Mouse (Mus musculus): ENCODE data around the gene Mrm2. TPM values are rescaled to one million over a fixed set of nuclear protein-coding genes. Genes with fewer than 3 reads are reported as not detected.
"Not testable (repeated sequence)": the region's sequence is repeated elsewhere in the genome, so short reads cannot be mapped to it uniquely, and the experiment has no call there.

The Mrm2 gene
- polyA plus RNA-seq, 1 experiment from 2014 or later = 19.5 TPM

GRCm38 (mm10) chr5:140370446-140371254, 39.0 kb upstream of the Mrm2 start:
- Histone ChIP-seq H3K36me3 (ENCODE audit: control insufficient read depth, insufficient read depth, low read length) (no peaks in the 10 kb centered on the region), H3K9me3 (ENCODE audit: control insufficient read depth, low read length) (no peaks in the 10 kb centered on the region), H3K4me2 (ENCODE audit: low read length) (no peak overlapping the region), H3K4me3 (ENCODE audit: low read depth, low read length) (no peak overlapping the region), H3K9ac (ENCODE audit: low read length) (no peak overlapping the region), H3K4me1 (replicated peaks; ENCODE audit: control insufficient read depth, insufficient read depth, low read length) (peaks cover 12% of the 10 kb centered on the region), H3K27ac (ENCODE audit: low read depth) (no peak overlapping the region), H3K27me3 (replicated peaks; ENCODE audit: control insufficient read depth, insufficient read depth, low read length) (no peaks in the 10 kb centered on the region)
- no peak for DNase-seq (ENCODE audit: low spot score)
- no peak for ATAC-seq (replicated peaks; ENCODE audit: low FRiP score, low TSS enrichment, low read depth)
- whole genome bisulfite sequencing = 55% methylated on average over 6 of the region's 6 CpGs

GRCm38 (mm10) chr5:140369466-140369865, 37.8 kb upstream of the Mrm2 start:
- ATAC-seq (replicated peaks; ENCODE audit: low FRiP score, low TSS enrichment, low read depth) = no peak

GRCm38 (mm10) chr5:140368926-140369325, 37.2 kb upstream of the Mrm2 start:
- Histone ChIP-seq H3K9ac (ENCODE audit: low read length) (no peak overlapping the region), H3K27ac (ENCODE audit: low read depth) (no peak overlapping the region), H3K36me3 (ENCODE audit: control insufficient read depth, insufficient read depth, low read length) (no peaks in the 10 kb centered on the region), H3K4me3 (ENCODE audit: low read depth, low read length) (no peak overlapping the region), H3K27me3 (replicated peaks; ENCODE audit: control insufficient read depth, insufficient read depth, low read length) (no peaks in the 10 kb centered on the region), H3K4me1 (replicated peaks; ENCODE audit: control insufficient read depth, insufficient read depth, low read length) (peaks cover 12% of the 10 kb centered on the region), H3K4me2 (ENCODE audit: low read length) (no peak overlapping the region), H3K9me3 (ENCODE audit: control insufficient read depth, low read length) (no peaks in the 10 kb centered on the region)
- ATAC-seq (replicated peaks; ENCODE audit: low FRiP score, low TSS enrichment, low read depth) = no peak
- 86% methylated on average over 4 of the region's 4 CpGs for WGBS
- no peak for DNase-seq (ENCODE audit: low spot score)

More at GRCm38 (mm10) chr5:140369466-140369865, 37.8 kb upstream of the Mrm2 start:
- Histone ChIP-seq H3K4me2 (ENCODE audit: low read length) (no peak overlapping the region), H3K36me3 (ENCODE audit: control insufficient read depth, insufficient read depth, low read length) (no peaks in the 10 kb centered on the region), H3K27ac (ENCODE audit: low read depth) (no peak overlapping the region), H3K9ac (ENCODE audit: low read length) (no peak overlapping the region), H3K4me3 (ENCODE audit: low read depth, low read length) (no peak overlapping the region), H3K4me1 (replicated peaks; ENCODE audit: control insufficient read depth, insufficient read depth, low read length) (peaks cover 12% of the 10 kb centered on the region), H3K9me3 (ENCODE audit: control insufficient read depth, low read length) (no peaks in the 10 kb centered on the region), H3K27me3 (replicated peaks; ENCODE audit: control insufficient read depth, insufficient read depth, low read length) (no peaks in the 10 kb centered on the region)
- 37% methylated on average over 2 of the region's 2 CpGs for WGBS
- DNase-seq (ENCODE audit: low spot score) = no peak

GRCm38 (mm10) chr5:140368126-140368525, 36.4 kb upstream of the Mrm2 start:
- WGBS = 92% methylated on average over 2 of the region's 2 CpGs
- not testable (repeated sequence) for H3K9ac ChIP-seq (ENCODE audit: low read length); H3K4me3 ChIP-seq (ENCODE audit: low read depth, low read length); H3K36me3 ChIP-seq (ENCODE audit: control insufficient read depth, insufficient read depth, low read length); DNase-seq (ENCODE audit: low spot score); H3K27ac ChIP-seq (ENCODE audit: low read depth); H3K27me3 ChIP-seq (replicated peaks; ENCODE audit: control insufficient read depth, insufficient read depth, low read length); H3K4me2 ChIP-seq (ENCODE audit: low read length); ATAC-seq (replicated peaks; ENCODE audit: low FRiP score, low TSS enrichment, low read depth); H3K9me3 ChIP-seq (ENCODE audit: control insufficient read depth, low read length)
- peaks cover 12% of the 10 kb centered on the region for H3K4me1 ChIP-seq (replicated peaks; ENCODE audit: control insufficient read depth, insufficient read depth, low read length)

- Histone ChIP-seq H3K4me2 (ENCODE audit: low read length) (no peak overlapping the region), H3K27me3 (replicated peaks; ENCODE audit: control insufficient read depth, insufficient read depth, low read length) (no peaks in the 10 kb centered on the region), H3K4me3 (ENCODE audit: low read depth, low read length) (no peak overlapping the region), H3K9ac (ENCODE audit: low read length) (no peak overlapping the region), H3K9me3 (ENCODE audit: control insufficient read depth, low read length) (0 out of 2 replicates have a peak, but pooled peaks cover 2% of the 10 kb centered on the region), H3K27ac (ENCODE audit: low read depth) (no peak overlapping the region), H3K4me1 (replicated peaks; ENCODE audit: control insufficient read depth, insufficient read depth, low read length) (peaks cover under 1% of the 10 kb centered on the region; the same call in 1 of the 2 replicates), H3K36me3 (ENCODE audit: control insufficient read depth, insufficient read depth, low read length) (0 out of 2 replicates have a peak, but pooled peaks cover 1% of the 10 kb centered on the region)
- WGBS = 76% methylated on average over 5 of the region's 5 CpGs
- ATAC-seq (replicated peaks; ENCODE audit: low FRiP score, low TSS enrichment, low read depth) (no peak), DNase-seq (ENCODE audit: low spot score) (no peak)
Observed at GRCm38 (mm10) chr5:140364415-140364814, 32.7 kb upstream of the Mrm2 start.

- H3K27me3 ChIP-seq (replicated peaks; ENCODE audit: control insufficient read depth, insufficient read depth, low read length) = no peaks in the 10 kb centered on the region
- no peak overlapping the region for H3K4me2 ChIP-seq (ENCODE audit: low read length)
- no peak overlapping the region for H3K4me3 ChIP-seq (ENCODE audit: low read depth, low read length)
- DNase-seq (ENCODE audit: low spot score) (no peak), ATAC-seq (replicated peaks; ENCODE audit: low FRiP score, low TSS enrichment, low read depth) (no peak; the same call in 1 of the 2 replicates)
- 0 out of 2 replicates have a peak, but pooled peaks cover 2% of the 10 kb centered on the region for H3K9me3 ChIP-seq (ENCODE audit: control insufficient read depth, low read length)
- 77% methylated on average over 14 of the region's 14 CpGs for WGBS
- H3K27ac ChIP-seq (ENCODE audit: low read depth) = no peak overlapping the region
- H3K9ac ChIP-seq (ENCODE audit: low read length) = no peak overlapping the region
- H3K4me1 ChIP-seq (replicated peaks; ENCODE audit: control insufficient read depth, insufficient read depth, low read length) = no peaks in the 10 kb centered on the region
- H3K36me3 ChIP-seq (ENCODE audit: control insufficient read depth, insufficient read depth, low read length) = peaks cover 20% of the 10 kb centered on the region
Observed at GRCm38 (mm10) chr5:140359930-140360674, 28.4 kb upstream of the Mrm2 start.

- Histone ChIP-seq H3K36me3 (ENCODE audit: control insufficient read depth, insufficient read depth, low read length) (peaks cover 40% of the 10 kb centered on the region), H3K27me3 (replicated peaks; ENCODE audit: control insufficient read depth, insufficient read depth, low read length) (no peaks in the 10 kb centered on the region), H3K9ac (ENCODE audit: low read length) (no peak overlapping the region), H3K4me2 (ENCODE audit: low read length) (no peak overlapping the region), H3K27ac (ENCODE audit: low read depth) (no peak overlapping the region), H3K4me3 (ENCODE audit: low read depth, low read length) (no peak overlapping the region), H3K9me3 (ENCODE audit: control insufficient read depth, low read length) (no peaks in the 10 kb centered on the region), H3K4me1 (replicated peaks; ENCODE audit: control insufficient read depth, insufficient read depth, low read length) (no peaks in the 10 kb centered on the region)
- 91% methylated on average over 3 of the region's 3 CpGs for WGBS
- ATAC-seq (replicated peaks; ENCODE audit: low FRiP score, low TSS enrichment, low read depth) (no peak), DNase-seq (ENCODE audit: low spot score) (no peak)
Observed at GRCm38 (mm10) chr5:140357466-140357865, 25.8 kb upstream of the Mrm2 start.

GRCm38 (mm10) chr5:140355934-140356333, 24.2 kb upstream of the Mrm2 start:
- no peaks in the 10 kb centered on the region for H3K9me3 ChIP-seq (ENCODE audit: control insufficient read depth, low read length)
- H3K4me3 ChIP-seq (ENCODE audit: low read depth, low read length) = no peak overlapping the region
- no peak for ATAC-seq (replicated peaks; ENCODE audit: low FRiP score, low TSS enrichment, low read depth)
- no peaks in the 10 kb centered on the region for H3K27me3 ChIP-seq (replicated peaks; ENCODE audit: control insufficient read depth, insufficient read depth, low read length)
- H3K36me3 ChIP-seq (ENCODE audit: control insufficient read depth, insufficient read depth, low read length) = peaks cover 55% of the 10 kb centered on the region
- no peak for DNase-seq (ENCODE audit: low spot score)
- H3K4me2 ChIP-seq (ENCODE audit: low read length) = no peak overlapping the region
- no peak overlapping the region for H3K9ac ChIP-seq (ENCODE audit: low read length)
- 89% methylated on average over 11 of the region's 11 CpGs for WGBS
- H3K27ac ChIP-seq (ENCODE audit: low read depth) = no peak overlapping the region
- no peaks in the 10 kb centered on the region for H3K4me1 ChIP-seq (replicated peaks; ENCODE audit: control insufficient read depth, insufficient read depth, low read length)
